Mouse (Mus musculus) hematopoietic stem cell, adult 5-6 weeks (primary cell): ENCODE data around the gene Tex2. TPM values are rescaled to one million over a fixed set of nuclear protein-coding genes. Genes with fewer than 3 reads are reported as not detected.

Experiments
- ATAC-seq, 2 experiments: fragments of 125-278 bp in 1 of 2; replicated peaks in 1 of 2; 2 replicates each; pipeline ENCODE4 v1.8.0; 2016 to 2017; ENCODE audit warnings: inconsistent platforms in 2 of 2, mild to moderate bottlenecking in 2 of 2, moderate number of reproducible peaks in 2 of 2, low read depth in 1 of 2, moderate TSS enrichment in 1 of 2; ENCODE audit not compliant: low FRiP score in 2 of 2, poor library complexity in 2 of 2, severe bottlenecking in 2 of 2, insufficient read depth in 1 of 2, low TSS enrichment in 1 of 2
- total RNA-seq: library from RNA; stranded (forward); fragments of 172-1452, 232-1000 nt; gene quantifications from 2 replicates; pipeline ENCODE4 v1.2.3, GENCODE M21; 2017

Tex2 gene
- total RNA-seq, 1 experiment from 2014 or later: 28.1 TPM

DNA sequence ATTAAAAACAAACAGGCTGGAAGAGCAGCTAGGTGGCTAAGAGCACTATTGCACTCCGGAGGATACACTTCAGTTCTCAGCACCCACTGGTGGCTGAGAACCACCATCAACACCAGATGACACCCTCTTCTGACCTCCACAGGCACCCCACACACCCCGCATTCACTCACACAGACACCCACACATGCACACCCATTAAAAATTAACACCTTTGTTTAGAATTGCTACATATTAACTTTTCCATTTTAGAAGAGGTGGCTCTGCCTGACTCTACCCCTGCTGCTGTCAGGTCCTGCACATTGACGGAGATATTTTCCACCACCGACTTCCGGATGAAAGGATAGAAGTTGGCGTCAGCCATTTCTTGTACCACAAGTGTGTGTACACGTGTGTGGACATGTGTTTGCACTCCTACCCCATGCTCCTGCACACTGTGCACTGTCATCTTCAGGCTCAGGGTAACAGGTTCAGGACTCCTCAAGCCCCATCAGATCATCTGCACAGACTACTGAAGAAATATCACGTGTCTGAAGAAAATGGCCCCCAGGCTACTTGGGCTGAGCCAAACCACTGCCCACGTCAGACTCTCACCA is 77.5 kb downstream of the Tex2 start:
- no peak; a peak in 1 of 4 replicates for ATAC-seq

DNA sequence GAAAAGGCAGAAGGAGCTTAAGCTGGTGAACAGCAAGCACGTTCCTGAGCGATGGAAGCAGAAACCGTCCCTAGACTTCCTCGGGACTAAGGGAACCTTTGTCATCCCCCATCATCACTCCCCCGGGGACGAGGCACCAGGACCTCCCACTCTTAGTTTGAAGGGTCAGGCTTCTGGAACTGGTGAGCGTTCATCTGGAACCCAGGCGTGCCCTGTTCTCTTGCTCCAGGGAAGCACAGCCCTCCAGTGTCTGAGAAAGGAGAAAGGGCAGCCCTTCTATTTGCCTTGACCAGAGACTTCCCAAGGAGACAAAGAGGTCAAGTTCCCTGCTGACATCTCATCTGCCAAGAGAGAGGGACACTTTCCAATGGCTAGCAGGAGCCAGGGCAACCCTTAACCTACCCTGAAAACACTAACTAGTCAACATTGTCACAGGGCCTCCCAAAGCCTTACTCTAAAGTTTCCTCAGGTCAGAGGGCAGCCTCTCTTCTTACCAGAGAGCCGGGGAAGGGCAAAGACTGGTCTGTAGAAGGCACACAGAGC is 80.9 kb downstream of the Tex2 start:
- ATAC-seq: no peak

GRCm38 (mm10) chr11:106529786-106530185 is 83.4 kb downstream of the Tex2 start:
- ATAC-seq: no peak

GRCm38 (mm10) chr11:106529113-106529512 is 84.1 kb downstream of the Tex2 start:
- no peak for ATAC-seq

DNA sequence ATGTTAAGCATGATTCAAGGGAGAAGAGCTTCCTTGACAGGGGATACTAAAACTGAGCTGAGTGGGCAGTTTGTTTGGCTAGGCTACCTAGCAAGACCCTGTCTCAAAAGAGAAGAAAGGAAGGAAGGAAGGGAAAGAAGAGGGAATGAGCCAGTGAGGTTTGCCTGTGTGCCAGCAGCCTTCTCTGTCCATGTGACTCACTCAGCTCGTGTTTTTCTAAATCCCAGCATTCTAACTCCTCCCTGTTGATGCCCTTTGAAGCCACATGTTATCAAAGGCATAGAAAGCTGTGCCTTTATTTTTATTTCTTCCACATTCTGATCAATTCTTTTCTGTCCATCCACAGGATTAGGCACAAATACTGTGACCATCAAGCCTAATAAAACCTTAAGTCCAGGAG is 85.3 kb downstream of the Tex2 start:
- ATAC-seq: no peak

GRCm38 (mm10) chr11:106527147-106527821 is 85.9 kb downstream of the Tex2 start:
- no peak for ATAC-seq

DNA sequence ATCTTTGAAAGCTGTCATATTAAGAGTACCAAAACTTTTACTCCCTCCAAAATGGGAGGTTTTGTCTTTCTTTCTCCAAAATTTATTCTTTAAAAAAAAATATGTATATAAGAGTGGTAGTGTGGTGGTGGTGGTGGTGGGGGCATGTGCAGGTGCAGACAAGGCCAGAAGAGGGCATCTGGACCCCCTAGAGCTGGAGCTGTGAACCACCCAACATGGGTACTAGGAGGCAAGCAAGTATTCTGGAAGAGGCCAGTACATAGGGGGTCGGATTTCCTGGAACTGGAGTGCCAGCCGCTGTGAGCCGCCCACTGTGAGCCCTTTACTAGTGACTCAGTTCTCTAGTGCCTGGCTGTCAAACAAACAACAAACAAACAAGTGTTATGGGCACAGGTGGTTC is 90.7 kb downstream of the Tex2 start:
- 0 out of 4 replicates have a peak, but pooled peaks of 1 of the 2 experiments have one; percentile 32 for ATAC-seq

- no peak for ATAC-seq
Observed at GRCm38 (mm10) chr11:106521612-106522011, 91.6 kb downstream of the Tex2 start.

GRCm38 (mm10) chr11:106520404-106520803 is 92.8 kb downstream of the Tex2 start:
- no peak for ATAC-seq

DNA sequence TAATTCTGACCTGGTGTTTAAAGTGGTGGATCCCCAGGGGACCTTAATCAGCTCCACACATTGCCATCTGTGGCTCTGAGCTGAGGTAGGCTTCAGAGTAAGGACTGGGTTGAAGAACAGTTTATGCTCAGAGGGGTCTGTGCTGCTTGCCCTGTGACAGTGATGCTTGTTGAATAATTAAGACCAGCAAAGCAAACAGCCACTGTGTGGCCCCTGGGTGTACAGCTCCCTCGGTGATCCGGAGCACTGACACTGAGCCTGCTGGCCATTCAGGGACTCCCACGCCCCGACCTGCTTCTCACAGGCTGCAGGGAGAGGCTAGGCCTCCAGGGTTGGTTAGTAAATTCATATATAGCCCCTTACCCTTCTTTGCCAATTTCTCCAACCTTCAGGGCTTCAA is 93.7 kb downstream of the Tex2 start:
- no peak for ATAC-seq

DNA sequence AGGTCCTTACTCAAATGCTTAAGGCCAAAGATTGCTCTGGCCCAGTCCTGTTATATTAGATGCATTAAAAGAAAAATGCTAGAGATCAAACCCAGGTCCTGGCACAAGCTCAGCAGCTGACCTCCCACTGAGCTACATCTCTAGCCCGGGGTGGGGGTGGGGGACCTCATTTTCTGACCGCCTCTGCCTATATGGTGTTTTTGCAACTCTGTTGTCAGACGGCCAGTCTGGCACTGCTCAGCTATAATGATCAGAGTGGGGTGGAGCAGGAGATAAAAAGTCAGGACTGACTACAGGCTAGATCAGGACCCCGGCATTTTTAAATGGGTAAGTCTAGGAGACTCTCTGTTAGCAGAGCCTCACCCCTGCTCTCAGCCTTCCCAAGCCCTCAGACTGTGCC is 94.8 kb downstream of the Tex2 start:
- no peak for ATAC-seq

GRCm38 (mm10) chr11:106515079-106515745 is 98.0 kb downstream of the Tex2 start:
- 0 out of 4 replicates have a peak, but pooled peaks of 1 of the 2 experiments have one; percentile 29 for ATAC-seq

DNA sequence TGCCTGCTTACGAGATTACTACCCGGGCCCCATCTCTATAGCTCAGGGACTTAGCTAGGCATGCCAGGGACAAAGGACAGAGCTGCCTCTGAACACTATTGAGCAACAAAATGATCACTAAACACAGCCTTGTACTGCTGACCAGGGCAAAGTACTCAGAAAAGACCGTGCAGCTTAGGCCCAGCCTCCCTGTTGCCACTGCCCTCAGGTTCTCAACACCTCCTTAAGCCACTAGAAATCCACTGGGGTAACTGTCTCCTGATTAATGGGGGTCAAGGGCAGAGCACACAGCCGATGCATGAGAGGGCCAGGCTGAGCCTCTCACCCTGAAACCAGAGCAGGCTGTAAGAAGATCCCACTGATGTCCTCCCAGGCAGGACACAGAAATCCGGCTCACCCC is 98.8 kb downstream of the Tex2 start:
- ATAC-seq: no peak

- ATAC-seq: peak in 1 of 2 experiments; percentile 60; a peak in 1 of 4 replicates
Observed at GRCm38 (mm10) chr11:106513166-106513565, 100.1 kb downstream of the Tex2 start.

GRCm38 (mm10) chr11:106512006-106512390 is 101.2 kb downstream of the Tex2 start:
- ATAC-seq: no peak

DNA sequence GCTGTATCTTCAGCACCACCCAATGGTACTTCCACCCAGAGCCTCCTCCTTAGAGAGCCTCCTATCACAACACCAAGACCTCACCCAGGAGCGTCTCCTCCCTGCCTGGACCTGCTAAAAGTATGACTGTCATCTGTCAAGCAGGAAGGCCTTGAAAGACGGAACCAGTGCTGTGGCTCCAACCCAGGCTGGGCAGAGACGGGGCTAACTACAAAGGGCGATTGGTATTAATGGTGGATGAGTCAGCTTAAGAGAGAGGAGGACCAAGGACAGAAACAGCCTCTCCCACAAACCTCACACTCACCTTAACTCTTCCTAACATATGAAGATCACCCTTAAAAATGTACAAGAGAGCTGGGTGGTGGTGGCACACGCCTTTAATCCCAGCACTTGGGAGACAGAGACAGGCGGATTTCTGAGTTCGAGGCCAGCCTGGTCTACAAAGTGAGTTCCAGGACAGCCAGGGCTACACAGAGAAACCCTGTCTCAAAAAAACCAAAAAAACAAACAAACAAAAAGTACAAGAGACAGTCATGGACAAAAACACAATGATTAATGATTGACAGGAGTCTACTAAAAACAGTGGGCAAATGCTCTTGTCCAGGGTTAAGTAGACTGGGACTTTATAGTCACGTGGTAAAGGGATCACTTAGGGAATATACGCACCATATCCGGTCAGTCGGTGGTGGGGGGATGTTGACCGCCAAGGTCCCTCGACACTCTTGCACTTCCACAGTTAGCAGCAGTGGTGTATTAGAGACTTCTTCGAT is 101.8 kb downstream of the Tex2 start:
- ATAC-seq: no peak

GRCm38 (mm10) chr11:106507638-106508037 is 105.6 kb downstream of the Tex2 start:
- no peak for ATAC-seq

DNA sequence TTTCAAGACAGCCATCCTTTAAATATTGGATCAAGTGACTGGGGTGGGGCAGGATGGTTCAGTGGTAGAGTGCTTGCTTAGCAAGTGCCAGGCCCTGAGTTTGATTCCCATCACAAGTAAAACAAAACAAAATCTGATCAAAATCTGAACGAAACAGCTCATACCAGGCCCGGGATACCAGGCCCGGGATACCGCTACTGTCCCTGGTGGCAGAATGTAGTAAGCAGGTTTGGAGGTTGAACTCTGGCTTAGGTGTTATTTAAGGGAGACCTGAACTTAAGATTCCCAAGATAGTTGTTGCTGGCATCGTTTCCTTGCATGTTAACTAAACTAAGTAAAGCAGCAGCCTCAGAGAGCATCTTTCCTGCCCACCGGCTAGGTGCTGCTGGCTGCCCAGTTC is 107.0 kb downstream of the Tex2 start:
- no peak for ATAC-seq
